Mouse (Mus musculus) lung, postnatal 0 days (tissue): ENCODE measurements around the gene Egfl7. TPM values are rescaled to one million over a fixed set of nuclear protein-coding genes. Genes with fewer than 3 reads are reported as not detected.

Experiments used
- ATAC-seq: fragments of 200-750 bp; cut with Nextera tagmentation; 2 replicates; pipeline ENCODE4 v1.8.0; 2017; ENCODE audit warnings: moderate library complexity
- DNase-seq: peaks from one replicate; pipeline ENCODE4 v3.0.0-alpha.2; 2016; ENCODE audit warnings: low spot score
- H3K27ac ChIP-seq: fragments of 300-500 bp; sonication (generic); 2 replicates; pipeline ENCODE4 v1.5.1; 2014; ENCODE audit warnings: antibody characterized with exemption, mild to moderate bottlenecking, low read length, mixed read lengths
- H3K27me3 ChIP-seq: fragments of 300-500 bp; sonication (generic); replicated peaks from 2 replicates; pipeline ENCODE4 v1.6.1; 2014; ENCODE audit warnings: low read length, mixed read lengths; ENCODE audit not compliant: insufficient read depth
- H3K36me3 ChIP-seq: fragments of 300-500 bp; sonication (generic); 2 replicates; pipeline ENCODE4 v1.6.1; 2014; ENCODE audit warnings: low read length, mixed read lengths; ENCODE audit not compliant: insufficient read depth
- H3K4me1 ChIP-seq: fragments of 300-500 bp; sonication (generic); 2 replicates; pipeline ENCODE4 v1.6.1; 2014; ENCODE audit warnings: antibody characterized with exemption, low read depth, low read length, mixed read lengths; ENCODE audit not compliant: insufficient read depth
- H3K4me2 ChIP-seq: fragments of 300-500 bp; sonication (generic); replicated peaks from 2 replicates; pipeline ENCODE4 v1.6.1; 2014; ENCODE audit warnings: low read depth, mild to moderate bottlenecking, low read length, moderate library complexity, mixed read lengths
- H3K4me3 ChIP-seq: fragments of 300-500 bp; sonication (generic); 2 replicates; pipeline ENCODE4 v1.5.1; 2014; ENCODE audit warnings: low read depth, low read length
- H3K9ac ChIP-seq: fragments of 300-500 bp; sonication (generic); replicated peaks from 2 replicates; pipeline ENCODE4 v1.6.1; 2014; ENCODE audit warnings: low read depth, mild to moderate bottlenecking
- H3K9me3 ChIP-seq: fragments of 300-500 bp; sonication (generic); 2 replicates; pipeline ENCODE4 v1.6.1; 2016; ENCODE audit warnings: low read length, mixed read lengths
- CTCF ChIP-seq: IDR thresholded peaks from 2 replicates; pipeline ENCODE4 v1.5.1; 2016; ENCODE audit warnings: antibody characterized with exemption, mild to moderate bottlenecking
- EP300 ChIP-seq: IDR thresholded peaks from 2 replicates; pipeline ENCODE4 v1.6.1; 2016; ENCODE audit warnings: antibody characterized with exemption, mild to moderate bottlenecking, control low read depth
- WGBS: fragments of 180-500 bp; shearing (Covaris S2); extraction: QIAGEN DNeasy Blood & Tissue Kit; methylation state at CpG from one replicate; pipeline ENCODE4 v1.1.7; 2014; 5-methylcytosine and 5-hydroxymethylcytosine counted together
- polyA plus RNA-seq: library from polyadenylated mRNA; unstranded; fragments of >200 nt; fragmentation: Nextera tagmentation; extraction: Ambion mirVana; gene quantifications from 2 replicates; pipeline ENCODE4 v1.2.1, GENCODE M21; 2015

Egfl7 gene
- polyA plus RNA-seq, 1 experiment from 2014 or later = 412 TPM

DNA sequence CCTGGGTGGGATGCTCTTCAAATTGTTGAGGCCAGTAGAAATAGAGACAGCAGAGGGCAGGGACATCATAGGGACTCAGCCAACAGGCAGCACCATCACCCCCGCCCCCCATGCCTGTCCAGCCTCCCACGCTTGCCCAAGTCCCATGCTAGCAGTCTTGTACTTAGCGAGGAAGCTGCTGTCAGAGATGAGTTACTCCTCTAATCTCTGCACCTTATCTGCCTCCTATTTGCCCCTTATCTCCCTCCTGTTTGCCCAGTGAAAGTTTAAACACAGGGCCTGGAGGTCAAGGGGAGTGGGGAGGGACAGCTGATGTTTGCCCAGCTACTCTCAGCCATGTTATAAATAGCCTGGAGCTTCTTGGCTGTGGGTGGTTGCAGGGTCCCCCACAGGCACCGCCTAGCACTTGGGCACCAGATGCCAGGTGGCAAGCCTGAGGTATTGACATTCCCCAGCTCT is 23.2 kb upstream of the Egfl7 start:
- ATAC-seq = peak; percentile 66

DNA sequence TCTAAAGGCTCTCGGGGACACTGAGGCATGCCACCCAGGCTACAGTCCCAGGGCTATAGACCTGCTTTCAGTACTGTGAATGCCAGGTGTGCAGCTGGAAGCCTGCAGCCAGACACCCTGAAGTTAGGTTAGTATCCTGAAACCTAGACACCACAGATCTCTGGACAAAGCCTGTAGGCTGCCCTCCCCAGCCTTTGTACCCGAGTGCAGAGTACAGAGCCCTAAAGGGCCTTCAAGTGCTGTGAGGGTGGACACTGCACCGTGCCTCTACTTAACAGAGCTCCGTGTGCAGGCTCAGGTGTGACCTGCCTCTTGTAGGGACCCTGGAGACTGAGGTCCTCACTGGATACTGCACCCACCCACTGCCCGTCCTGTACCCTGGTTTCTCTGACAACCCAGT is 19.3 kb upstream of the Egfl7 start:
- H3K9me3 ChIP-seq = no peaks in the 10 kb centered on the region
- H3K4me3 ChIP-seq = no peak overlapping the region
- no peaks in the 10 kb centered on the region for H3K36me3 ChIP-seq
- ATAC-seq (no peak), DNase-seq (no peak)
- peaks cover 19% of the 10 kb centered on the region; the same call in 1 of the 2 replicates for H3K4me1 ChIP-seq
- H3K9ac ChIP-seq = no peak overlapping the region
- H3K27me3 ChIP-seq = no peaks in the 10 kb centered on the region
- WGBS = 71% methylated on average over 5 of the region's 5 CpGs
- no peak overlapping the region for H3K27ac ChIP-seq
- no peak overlapping the region for H3K4me2 ChIP-seq
- TF ChIP-seq CTCF (no peak), EP300 (no peak)

More for the DNA sequence above, 23.2 kb upstream of the Egfl7 start:
- Histone ChIP-seq H3K27ac (peak overlapping the region; percentile 21; the same call in 1 of the 2 replicates), H3K4me1 (peaks cover 45% of the 10 kb centered on the region), H3K9ac (no peak overlapping the region), H3K27me3 (no peaks in the 10 kb centered on the region), H3K9me3 (no peaks in the 10 kb centered on the region), H3K36me3 (no peaks in the 10 kb centered on the region), H3K4me2 (no peak overlapping the region), H3K4me3 (no peak overlapping the region)
- peak; percentile 47 for DNase-seq
- TF ChIP-seq CTCF (no peak), EP300 (no peak)
- WGBS = 23% methylated on average over 4 of the region's 4 CpGs

DNA sequence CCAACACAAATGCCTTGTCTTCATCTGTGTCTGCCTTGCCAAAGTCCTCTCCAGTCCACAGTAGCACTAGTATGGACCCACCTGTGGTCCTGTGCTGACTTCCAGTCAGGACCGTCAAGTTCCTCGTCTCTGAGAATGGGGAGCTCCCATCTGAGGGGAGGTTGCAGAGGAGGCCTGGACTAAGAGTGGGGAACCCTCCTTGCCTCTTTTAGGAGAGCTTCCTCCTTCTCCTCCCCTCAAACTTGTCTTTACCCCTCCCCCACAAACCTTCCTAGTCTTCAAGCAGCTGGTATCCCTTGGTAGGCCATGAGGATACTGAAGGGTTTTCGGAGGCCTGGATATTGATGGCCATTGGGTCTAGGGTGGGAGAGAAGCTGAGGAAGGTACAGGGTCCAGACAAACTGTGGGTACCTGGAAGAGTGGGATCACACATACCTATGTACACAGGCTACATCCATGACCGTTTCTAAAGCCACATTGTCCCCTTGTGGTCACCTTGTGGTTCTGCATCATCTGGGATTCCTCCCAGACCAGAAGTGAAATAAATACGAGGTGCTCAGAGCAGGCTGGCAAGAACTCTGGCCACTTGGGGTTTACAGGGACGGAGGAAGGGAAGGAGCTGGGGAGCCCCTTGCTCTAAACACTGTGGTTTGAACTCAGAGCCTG is 18.3 kb upstream of the Egfl7 start:
- 39% methylated on average over 6 of the region's 6 CpGs for WGBS
- H3K27ac ChIP-seq = no peak overlapping the region
- H3K4me1 ChIP-seq = peaks cover 15% of the 10 kb centered on the region; the same call in 1 of the 2 replicates
- DNase-seq (peak; percentile 88), ATAC-seq (peak; percentile 70)
- H3K27me3 ChIP-seq = no peaks in the 10 kb centered on the region
- no peaks in the 10 kb centered on the region for H3K9me3 ChIP-seq
- no peak overlapping the region for H3K4me3 ChIP-seq
- peak; percentile 100 for TF ChIP-seq CTCF
- TF ChIP-seq EP300 = no peak
- H3K4me2 ChIP-seq = no peak overlapping the region
- no peak overlapping the region for H3K9ac ChIP-seq
- no peaks in the 10 kb centered on the region for H3K36me3 ChIP-seq

DNA sequence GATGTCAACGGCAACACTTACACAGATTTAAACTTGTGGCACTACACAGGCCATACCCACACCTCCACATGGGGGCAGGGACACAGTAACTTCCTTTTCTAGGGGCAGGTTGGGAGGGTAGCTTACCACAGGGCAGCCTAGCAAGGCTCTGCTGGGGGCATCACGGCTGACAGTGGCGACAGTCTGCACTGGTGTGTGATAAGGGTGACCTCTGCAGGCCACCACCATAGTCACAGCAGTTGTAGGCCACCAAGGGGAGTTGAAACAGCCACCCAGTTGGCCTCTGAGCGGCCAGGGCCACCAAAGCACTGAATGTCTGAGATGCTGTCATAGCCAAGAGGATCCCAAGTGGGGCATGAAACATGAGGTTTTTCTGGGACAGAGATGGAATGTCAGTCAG is 13.6 kb upstream of the Egfl7 start:
- Histone ChIP-seq H3K27ac (no peak overlapping the region), H3K4me2 (no peak overlapping the region), H3K27me3 (no peaks in the 10 kb centered on the region), H3K9ac (no peak overlapping the region), H3K4me1 (peaks cover 12% of the 10 kb centered on the region; the same call in 1 of the 2 replicates), H3K4me3 (no peak overlapping the region), H3K36me3 (no peaks in the 10 kb centered on the region), H3K9me3 (no peaks in the 10 kb centered on the region)
- DNase-seq (peak; percentile 79), ATAC-seq (peak; percentile 69)
- 11% methylated on average over 4 of the region's 4 CpGs for WGBS
- TF ChIP-seq EP300 = no peak
- peak; percentile 84 for TF ChIP-seq CTCF

DNA sequence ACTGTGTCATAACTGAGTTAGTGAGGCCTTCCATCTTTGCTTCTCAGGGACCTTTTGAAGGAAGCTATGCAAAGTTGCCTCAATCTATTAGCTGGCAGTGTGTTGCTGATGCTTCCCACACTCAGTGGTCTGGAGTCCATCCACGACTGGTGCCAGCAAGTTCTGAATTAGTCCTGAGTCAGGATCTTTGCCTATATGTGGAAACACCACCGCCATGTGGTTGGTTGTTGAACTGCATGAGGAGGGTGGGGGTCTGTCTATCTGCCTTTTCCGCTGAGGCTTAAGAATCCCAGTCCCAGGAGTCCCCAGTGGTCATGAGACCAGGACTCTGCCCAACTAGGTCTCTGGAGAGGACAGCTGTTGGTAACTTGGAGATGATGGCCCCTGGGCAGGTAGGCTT is 9.8 kb upstream of the Egfl7 start:
- no peak overlapping the region for H3K4me3 ChIP-seq
- peak overlapping the region; percentile 75 for H3K27ac ChIP-seq
- DNase-seq = peak; percentile 80
- H3K4me2 ChIP-seq = peak overlapping the region; percentile 37
- no peak overlapping the region; the same call in 1 of the 2 replicates for H3K9ac ChIP-seq
- TF ChIP-seq EP300 (no peak), CTCF (peak; percentile 96)
- no peaks in the 10 kb centered on the region for H3K36me3 ChIP-seq
- H3K4me1 ChIP-seq = peaks cover 12% of the 10 kb centered on the region
- peak; percentile 4; the same call in 1 of the 2 replicates for ATAC-seq
- WGBS = 14% methylated on average over 3 of the region's 3 CpGs
- H3K27me3 ChIP-seq = no peaks in the 10 kb centered on the region
- no peaks in the 10 kb centered on the region for H3K9me3 ChIP-seq

DNA sequence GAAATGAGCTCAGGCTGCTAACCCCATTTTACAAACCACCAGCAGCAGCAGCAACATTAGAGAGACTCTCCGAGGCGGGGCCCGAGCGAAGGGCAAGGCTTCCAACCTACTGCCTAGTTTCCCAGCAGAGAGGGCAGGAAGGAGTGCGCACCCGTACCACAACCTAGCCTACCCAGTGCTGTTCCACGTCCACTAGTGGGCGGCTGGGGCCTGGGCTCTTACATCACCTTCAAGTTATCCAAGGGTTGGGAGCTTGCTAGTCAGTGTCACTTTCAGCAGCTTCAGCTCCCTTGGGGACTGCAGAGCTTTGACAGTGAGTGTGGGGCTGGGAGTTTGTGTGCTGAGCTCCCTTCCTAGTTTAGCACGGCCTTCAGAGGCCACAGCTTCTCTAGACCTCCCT is 8.4 kb upstream of the Egfl7 start:
- no peak overlapping the region for H3K4me3 ChIP-seq
- H3K27ac ChIP-seq = peak overlapping the region; percentile 75
- H3K9ac ChIP-seq = 0 out of 2 replicates have a peak overlapping the region, but pooled peaks have one; percentile 19
- peaks cover 15% of the 10 kb centered on the region for H3K4me1 ChIP-seq
- no peak for DNase-seq
- peak; percentile 37 for ATAC-seq
- TF ChIP-seq EP300 = no peak
- TF ChIP-seq CTCF = peak; percentile 53
- H3K4me2 ChIP-seq = peak overlapping the region; percentile 37
- H3K9me3 ChIP-seq = no peaks in the 10 kb centered on the region
- no peaks in the 10 kb centered on the region for H3K27me3 ChIP-seq
- 55% methylated on average over 9 of the region's 9 CpGs for WGBS
- no peaks in the 10 kb centered on the region for H3K36me3 ChIP-seq
